Comparison of ENCODE assay signal across 15 mouse cellular contexts in genomic region chr9:66239173-66239572, GRCm38 (mm10).
DNase-seq lines count a peak whose midpoint lies in the region; TF ChIP-seq lines count a peak whose summit lies in the region.
"Had no signal": no experiment of that assay in that cellular context is flagged by ENCODE, and none has a peak within 500 bp of the region (broad histone marks: within the 10 kb centered on the region; RNA-seq: fewer than 3 reads in every experiment).

No protein-coding gene starts in this region.

- TF ChIP-seq POLR2A in liver, adult 2 months (IDR thresholded peaks at IDR 0.05; ENCODE audit: extremely low read depth, insufficient read depth, low read length), result no peak

- peak overlapping the region; percentile 85 for H3K27ac ChIP-seq in gastrocnemius, adult 2 months
- H3K27ac ChIP-seq in liver, adult 2 months (replicated peaks; ENCODE audit: insufficient read depth, low read depth, low read length), result 0 out of 2 replicates have a peak overlapping the region, but pooled peaks have one; percentile 2
- H3K27ac ChIP-seq: forebrain, embryonic 15.5 days; hindbrain, embryonic 10.5 days; kidney, embryonic 15.5 days; limb, embryonic 13.5 days; neural tube, embryonic 15.5 days had no signal

- H3K9me3 ChIP-seq in megakaryocyte, embryonic 14.5 days, result peaks cover 17% of the 10 kb centered on the region
- H3K9me3 ChIP-seq: forebrain, embryonic 15.5 days; hindbrain, embryonic 10.5 days; kidney, embryonic 15.5 days; limb, embryonic 13.5 days; neural tube, embryonic 15.5 days had no signal

- DNase-seq in gastrocnemius, adult 2 months, result no peak
- DNase-seq in gastrocnemius, adult 18-20 months (ENCODE audit: low spot score), result no peak
- peak; percentile 94 for DNase-seq in MEL-GATA-1-ER (ENCODE audit: extremely low read depth, low read depth)
- DNase-seq in liver, adult 2 months (ENCODE audit: extremely low read depth, low read depth, low spot score), result no peak
- no peak for DNase-seq in layer of hippocampus, postnatal 36 days
- no peak for DNase-seq in kidney, adult 9 months
- DNase-seq in adrenal gland, adult 8-10 months, result no peak
- DNase-seq: adrenal gland, adult 2 months; cerebellum, adult 9-10 months had no signal

- TF ChIP-seq CTCF in gastrocnemius, adult 2 months (IDR thresholded peaks at IDR 0.05), result no peak
- no peak for TF ChIP-seq CTCF in liver, adult 2 months (IDR thresholded peaks at IDR 0.05; ENCODE audit: low read depth, low read length)

- H3K9ac ChIP-seq in liver, adult 2 months (ENCODE audit: low read depth, low read length), result no peak overlapping the region
- H3K9ac ChIP-seq: forebrain, embryonic 15.5 days; kidney, embryonic 15.5 days; limb, embryonic 13.5 days; neural tube, embryonic 15.5 days had no signal

- H3K4me1 ChIP-seq in liver, adult 2 months (ENCODE audit: control insufficient read depth, insufficient read depth, low read length), result peaks cover 13% of the 10 kb centered on the region
- peaks cover 62% of the 10 kb centered on the region for H3K4me1 ChIP-seq in megakaryocyte, embryonic 14.5 days
- H3K4me1 ChIP-seq: forebrain, embryonic 15.5 days; neural tube, embryonic 15.5 days had no signal

- no peaks in the 10 kb centered on the region for H3K27me3 ChIP-seq in liver, adult 2 months (ENCODE audit: control insufficient read depth, insufficient read depth, low read length)
- H3K27me3 ChIP-seq in megakaryocyte, embryonic 14.5 days (replicated peaks), result peaks cover 32% of the 10 kb centered on the region
- H3K27me3 ChIP-seq: forebrain, embryonic 15.5 days; kidney, embryonic 15.5 days; limb, embryonic 13.5 days; neural tube, embryonic 15.5 days had no signal

- peaks cover 9% of the 10 kb centered on the region; the same call in 1 of the 2 replicates for H3K36me3 ChIP-seq in liver, adult 2 months (ENCODE audit: control insufficient read depth, insufficient read depth, low read length)
- H3K36me3 ChIP-seq in megakaryocyte, embryonic 14.5 days (replicated peaks; ENCODE audit: low read length), result peaks cover 7% of the 10 kb centered on the region
- H3K36me3 ChIP-seq: forebrain, embryonic 15.5 days; hindbrain, embryonic 10.5 days; kidney, embryonic 15.5 days; limb, embryonic 13.5 days; neural tube, embryonic 15.5 days had no signal

- no peaks in the 10 kb centered on the region for H3K79me2 ChIP-seq in liver, adult 2 months (ENCODE audit: control insufficient read depth, insufficient read depth, low read length)

- WGBS in liver, adult 2 months, result 82% methylated on average over 7 of the region's 7 CpGs

- H3K4me3 ChIP-seq in gastrocnemius, adult 2 months, result no peak overlapping the region
- no peak overlapping the region for H3K4me3 ChIP-seq in liver, adult 2 months (ENCODE audit: insufficient read depth, low read depth, low read length)
- H3K4me3 ChIP-seq in megakaryocyte, embryonic 14.5 days (replicated peaks), result peak overlapping the region; percentile 70
- H3K4me3 ChIP-seq: forebrain, embryonic 15.5 days; hindbrain, embryonic 10.5 days; kidney, embryonic 15.5 days; limb, embryonic 13.5 days; neural tube, embryonic 15.5 days had no signal

- intact Hi-C loops in gastrocnemius, adult 2 months (cut with DNase I), result loop anchor here (2.0 kb wide), 1 partner anchor 14 kb away; no protein-coding TSS in a partner anchor
